Mouse (Mus musculus) kidney, postnatal 0 days (tissue): Measurements from ENCODE around the gene Kalrn. TPM values are rescaled to one million over a fixed set of nuclear protein-coding genes. Genes with fewer than 3 reads are reported as not detected.

ENCODE experiments used
- ATAC-seq: fragments of 200-750 bp; cut with Nextera tagmentation; replicated peaks from 2 replicates; pipeline ENCODE4 v1.8.0; 2017; ENCODE audit warnings: low read depth, moderate number of reproducible peaks, moderate TSS enrichment, moderate library complexity; ENCODE audit not compliant: low FRiP score
- DNase-seq: peaks from one replicate; pipeline ENCODE4 v3.0.0-alpha.2; 2016; ENCODE audit warnings: low spot score
- H3K27ac ChIP-seq: fragments of 300-500 bp; sonication (generic); 2 replicates; pipeline ENCODE4 v1.5.1; 2014; ENCODE audit warnings: mild to moderate bottlenecking
- H3K27me3 ChIP-seq: fragments of 300-500 bp; sonication (generic); 2 replicates; pipeline ENCODE4 v1.6.1; 2014; ENCODE audit warnings: low read length, mixed read lengths; ENCODE audit not compliant: insufficient read depth
- H3K36me3 ChIP-seq: fragments of 300-500 bp; sonication (generic); 2 replicates; pipeline ENCODE4 v1.6.1; 2014; ENCODE audit warnings: low read length, mixed read lengths; ENCODE audit not compliant: insufficient read depth
- H3K4me1 ChIP-seq: fragments of 300-500 bp; sonication (generic); replicated peaks from 2 replicates; pipeline ENCODE4 v1.6.1; 2014; ENCODE audit warnings: antibody characterized with exemption, low read length, mixed read lengths; ENCODE audit not compliant: insufficient read depth
- H3K4me2 ChIP-seq: fragments of 300-500 bp; sonication (generic); 2 replicates; pipeline ENCODE4 v1.6.1; 2014; ENCODE audit warnings: mild to moderate bottlenecking, low read length, moderate library complexity, mixed read lengths
- H3K4me3 ChIP-seq: fragments of 300-500 bp; sonication (generic); replicated peaks from 2 replicates; pipeline ENCODE4 v1.5.1; 2014; ENCODE audit warnings: low read depth, low read length
- H3K9ac ChIP-seq: fragments of 300-500 bp; sonication (generic); 2 replicates; pipeline ENCODE4 v1.6.1; 2014; ENCODE audit warnings: low read depth, low read length
- H3K9me3 ChIP-seq: fragments of 300-500 bp; sonication (generic); replicated peaks from 2 replicates; pipeline ENCODE4 v1.6.1; 2016; ENCODE audit warnings: low read length, inconsistent platforms, mixed read lengths
- CTCF ChIP-seq: IDR thresholded peaks from 2 replicates; pipeline ENCODE4 v1.5.1; 2016; ENCODE audit warnings: antibody characterized with exemption, low read depth, mild to moderate bottlenecking, moderate library complexity
- WGBS: fragments of 180-500 bp; shearing (Covaris S2); extraction: QIAGEN DNeasy Blood & Tissue Kit; methylation state at CpG from one replicate; pipeline ENCODE4 v1.1.7; 2014; 5-methylcytosine and 5-hydroxymethylcytosine counted together
- polyA plus RNA-seq: library from polyadenylated mRNA; unstranded; fragments of >200 nt; fragmentation: Nextera tagmentation; extraction: Ambion mirVana; gene quantifications from 2 replicates; pipeline ENCODE4 v1.2.1, GENCODE M21; 2015

Gene Kalrn
- polyA plus RNA-seq, 1 experiment from 2014 or later: 20.0 TPM

GRCm38 (mm10) chr16:34342369-34343160, 230.8 kb downstream of the Kalrn start:
- no peaks in the 10 kb centered on the region for H3K27me3 ChIP-seq
- ATAC-seq (no peak), DNase-seq (no peak)
- no peak overlapping the region for H3K4me3 ChIP-seq
- no peaks in the 10 kb centered on the region for H3K9me3 ChIP-seq
- H3K4me2 ChIP-seq: no peak overlapping the region
- whole genome bisulfite sequencing: 76% methylated on average over 7 of the region's 7 CpGs
- no peaks in the 10 kb centered on the region for H3K36me3 ChIP-seq
- no peaks in the 10 kb centered on the region for H3K4me1 ChIP-seq
- H3K9ac ChIP-seq: no peak overlapping the region
- no peak overlapping the region for H3K27ac ChIP-seq
- no peak for TF ChIP-seq CTCF

- no peak for TF ChIP-seq CTCF
- Histone ChIP-seq H3K4me2 (no peak overlapping the region), H3K4me1 (0 out of 2 replicates have a peak, but pooled peaks cover 4% of the 10 kb centered on the region), H3K36me3 (no peaks in the 10 kb centered on the region), H3K27me3 (no peaks in the 10 kb centered on the region), H3K4me3 (no peak overlapping the region), H3K27ac (no peak overlapping the region), H3K9ac (no peak overlapping the region), H3K9me3 (no peaks in the 10 kb centered on the region)
- ATAC-seq (no peak), DNase-seq (no peak)
- 56% methylated on average over 4 of the region's 4 CpGs for WGBS
These were observed 238.4 kb downstream of the Kalrn start for GRCm38 (mm10) chr16:34334919-34335318.

- Histone ChIP-seq H3K4me1 (0 out of 2 replicates have a peak, but pooled peaks cover 4% of the 10 kb centered on the region), H3K27me3 (no peaks in the 10 kb centered on the region), H3K4me2 (no peak overlapping the region), H3K4me3 (no peak overlapping the region), H3K9me3 (no peaks in the 10 kb centered on the region), H3K9ac (no peak overlapping the region), H3K27ac (no peak overlapping the region), H3K36me3 (no peaks in the 10 kb centered on the region)
- no peak for TF ChIP-seq CTCF
- peak; percentile 66 for DNase-seq
- WGBS: 40% methylated on average over 5 of the region's 5 CpGs
- 0 out of 2 replicates have a peak, but pooled peaks have one; percentile 43 for ATAC-seq
These were observed 241.7 kb downstream of the Kalrn start for GRCm38 (mm10) chr16:34331630-34332029.

GRCm38 (mm10) chr16:34329876-34330275, 243.5 kb downstream of the Kalrn start:
- Histone ChIP-seq H3K4me3 (no peak overlapping the region), H3K9ac (no peak overlapping the region), H3K27me3 (no peaks in the 10 kb centered on the region), H3K4me1 (0 out of 2 replicates have a peak, but pooled peaks cover 4% of the 10 kb centered on the region), H3K9me3 (no peaks in the 10 kb centered on the region), H3K36me3 (no peaks in the 10 kb centered on the region), H3K27ac (no peak overlapping the region), H3K4me2 (no peak overlapping the region)
- 57% methylated on average over 9 of the region's 9 CpGs for WGBS
- no peak for TF ChIP-seq CTCF
- ATAC-seq: no peak
- no peak for DNase-seq

GRCm38 (mm10) chr16:34329431-34329873, 243.9 kb downstream of the Kalrn start:
- DNase-seq: no peak
- H3K4me1 ChIP-seq: 0 out of 2 replicates have a peak, but pooled peaks cover 4% of the 10 kb centered on the region
- no peak overlapping the region for H3K4me3 ChIP-seq
- TF ChIP-seq CTCF: no peak
- no peak overlapping the region for H3K9ac ChIP-seq
- no peak overlapping the region for H3K4me2 ChIP-seq
- no peak for ATAC-seq
- no peaks in the 10 kb centered on the region for H3K36me3 ChIP-seq
- H3K27me3 ChIP-seq: no peaks in the 10 kb centered on the region
- 60% methylated on average over 12 of the region's 12 CpGs for WGBS
- H3K27ac ChIP-seq: no peak overlapping the region
- H3K9me3 ChIP-seq: no peaks in the 10 kb centered on the region

- H3K4me2 ChIP-seq: no peak overlapping the region
- no peaks in the 10 kb centered on the region for H3K9me3 ChIP-seq
- H3K27me3 ChIP-seq: no peaks in the 10 kb centered on the region
- WGBS: 61% methylated on average over 5 of the region's 5 CpGs
- ATAC-seq (no peak), DNase-seq (no peak)
- no peak for TF ChIP-seq CTCF
- H3K4me3 ChIP-seq: no peak overlapping the region
- no peak overlapping the region for H3K9ac ChIP-seq
- 0 out of 2 replicates have a peak, but pooled peaks cover 10% of the 10 kb centered on the region for H3K4me1 ChIP-seq
- H3K36me3 ChIP-seq: no peaks in the 10 kb centered on the region
- no peak overlapping the region for H3K27ac ChIP-seq
These were observed 245.4 kb downstream of the Kalrn start for GRCm38 (mm10) chr16:34327890-34328289.
